Mouse (Mus musculus) neural tube, embryonic 15.5 days (tissue): ENCODE results near the gene Ccsap. TPM values are rescaled to one million over a fixed set of nuclear protein-coding genes. Genes with fewer than 3 reads are reported as not detected.

Source experiments
- ATAC-seq: fragments of 200-750 bp; cut with Nextera tagmentation; 2 replicates; pipeline ENCODE4 v1.8.0; 2017; ENCODE audit warnings: mild to moderate bottlenecking, moderate TSS enrichment, moderate library complexity; ENCODE audit not compliant: low FRiP score
- H3K27ac ChIP-seq: fragments of 300-500 bp; sonication (generic); replicated peaks from 2 replicates; pipeline ENCODE4 v1.5.1; 2015; ENCODE audit warnings: mild to moderate bottlenecking, inconsistent platforms
- H3K27me3 ChIP-seq: fragments of 300-500 bp; sonication (generic); replicated peaks from 2 replicates; pipeline ENCODE4 v1.6.1; 2015; ENCODE audit warnings: inconsistent platforms
- H3K36me3 ChIP-seq: fragments of 300-500 bp; sonication (generic); 2 replicates; pipeline ENCODE4 v1.6.1; 2015; ENCODE audit warnings: inconsistent platforms
- H3K4me1 ChIP-seq: fragments of 300-500 bp; sonication (generic); 2 replicates; pipeline ENCODE4 v1.6.1; 2015; ENCODE audit warnings: inconsistent platforms
- H3K4me2 ChIP-seq: fragments of 300-500 bp; sonication (generic); 2 replicates; pipeline ENCODE4 v1.6.1; 2015; ENCODE audit warnings: inconsistent platforms, mild to moderate bottlenecking, moderate library complexity
- H3K4me3 ChIP-seq: fragments of 300-500 bp; sonication (generic); replicated peaks from 2 replicates; pipeline ENCODE4 v1.5.1; 2015; ENCODE audit warnings: mild to moderate bottlenecking, inconsistent platforms
- H3K9ac ChIP-seq: fragments of 300-500 bp; sonication (generic); replicated peaks from 2 replicates; pipeline ENCODE4 v1.6.1; 2015; ENCODE audit warnings: mild to moderate bottlenecking, inconsistent platforms
- H3K9me3 ChIP-seq: fragments of 300-500 bp; sonication (generic); replicated peaks from 2 replicates; pipeline ENCODE4 v1.6.1; 2016; ENCODE audit warnings: inconsistent platforms
- WGBS: fragments of 180-500 bp; shearing (Covaris S2); methylation state at CpG from one replicate; pipeline ENCODE4 v1.1.7; 2015; ENCODE audit warnings: mixed read lengths; 5-methylcytosine and 5-hydroxymethylcytosine counted together
- polyA plus RNA-seq: library from polyadenylated mRNA; unstranded; fragments of >200 nt; fragmentation: Nextera tagmentation; extraction: Ambion mirVana; gene quantifications from 2 replicates; pipeline ENCODE4 v1.2.1, GENCODE M21; 2015

The Ccsap gene
- polyA plus RNA-seq: 4.2 and 4.8 TPM in 2 replicates

DNA sequence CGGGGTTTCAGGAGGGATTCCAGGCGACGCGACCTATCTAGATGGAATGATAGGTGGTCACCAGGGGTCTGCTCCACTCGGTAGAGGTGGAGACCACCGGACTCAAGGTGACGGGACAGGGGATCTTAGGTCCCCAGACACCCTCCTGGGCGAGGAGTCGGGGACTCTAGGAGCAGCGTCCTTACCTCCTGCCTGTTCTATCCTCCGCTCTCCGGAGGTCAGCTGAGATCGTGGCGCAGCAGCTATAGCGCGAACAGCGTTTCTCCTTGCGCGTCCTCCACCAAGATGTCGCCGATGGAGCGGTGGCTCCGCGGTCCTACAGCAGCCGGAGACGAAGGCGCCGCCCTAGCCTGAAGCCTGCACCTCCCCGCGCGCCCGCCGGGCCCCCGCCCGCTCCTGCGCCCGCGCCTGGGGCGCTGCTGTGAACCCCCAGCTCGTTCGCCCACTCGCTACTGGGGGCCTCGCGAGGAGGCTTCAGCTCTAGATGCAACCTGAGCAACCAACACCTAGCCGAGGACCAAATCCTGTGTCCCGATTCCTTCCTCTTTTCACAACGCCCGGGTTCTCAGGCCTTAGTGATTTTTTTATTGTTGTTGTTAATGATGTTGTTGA, at the start of gene Ccsap:
Gene Ccsap (minus strand): TSS at position 562 of the 612 bp plus-strand sequence.
- Histone ChIP-seq H3K4me3 (peak within 1 kb of the TSS; percentile 89), H3K4me2 (peak within 1 kb of the TSS; percentile 88), H3K9ac (peak within 1 kb of the TSS; percentile 75), H3K27ac (peak within 1 kb of the TSS; percentile 84), H3K4me1 (peaks cover 23% of the 10 kb centered on the region), H3K36me3 (no peaks in the 10 kb centered on the region), H3K9me3 (no peaks in the 10 kb centered on the region), H3K27me3 (peaks cover 26% of the 10 kb centered on the region)
- WGBS: 1% methylated on average over 48 of the region's 48 CpGs
- peak; percentile 72 for ATAC-seq

DNA sequence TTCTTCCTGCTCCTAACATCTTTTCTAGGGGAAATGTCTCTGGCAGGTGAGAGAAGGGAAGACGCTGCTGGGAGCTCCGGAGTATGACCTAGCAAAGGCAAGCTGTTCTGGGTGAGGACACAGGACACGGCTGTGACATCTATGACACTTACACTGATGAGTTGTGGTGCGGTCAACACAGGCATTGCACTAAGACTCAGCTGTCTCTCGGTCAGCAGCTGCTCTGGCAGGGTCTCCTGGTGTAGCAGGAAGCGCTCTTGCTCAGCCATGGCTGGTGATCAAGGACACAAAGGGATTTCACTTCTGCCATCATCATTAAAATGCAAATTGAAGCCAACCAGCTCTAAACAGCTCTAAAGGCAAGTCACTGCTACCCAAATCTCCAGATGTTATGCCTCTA, 47.6 kb upstream of the Ccsap start:
- Histone ChIP-seq H3K4me1 (no peaks in the 10 kb centered on the region), H3K27ac (no peak overlapping the region), H3K9ac (no peak overlapping the region), H3K4me2 (no peak overlapping the region), H3K4me3 (no peak overlapping the region), H3K27me3 (no peaks in the 10 kb centered on the region), H3K9me3 (no peaks in the 10 kb centered on the region), H3K36me3 (peaks cover 85% of the 10 kb centered on the region)
- ATAC-seq: no peak
- WGBS: 83% methylated on average over 6 of the region's 6 CpGs

GRCm38 (mm10) chr8:123902653-123903052, 42.6 kb upstream of the Ccsap start:
- no peak for ATAC-seq
- 86% methylated on average over 7 of the region's 7 CpGs for WGBS
- Histone ChIP-seq H3K4me3 (no peak overlapping the region), H3K4me1 (no peaks in the 10 kb centered on the region), H3K9me3 (no peaks in the 10 kb centered on the region), H3K27me3 (0 out of 2 replicates have a peak, but pooled peaks cover under 1% of the 10 kb centered on the region), H3K9ac (no peak overlapping the region), H3K4me2 (no peak overlapping the region), H3K36me3 (peaks cover 66% of the 10 kb centered on the region), H3K27ac (no peak overlapping the region)

GRCm38 (mm10) chr8:123899366-123899765, 39.4 kb upstream of the Ccsap start:
- Histone ChIP-seq H3K36me3 (peaks cover 40% of the 10 kb centered on the region), H3K27me3 (peaks cover 23% of the 10 kb centered on the region), H3K9me3 (no peaks in the 10 kb centered on the region), H3K9ac (no peak overlapping the region), H3K4me2 (no peak overlapping the region), H3K27ac (no peak overlapping the region), H3K4me1 (no peaks in the 10 kb centered on the region), H3K4me3 (no peak overlapping the region)
- no peak for ATAC-seq
- 90% methylated on average over 7 of the region's 7 CpGs for WGBS

GRCm38 (mm10) chr8:123898576-123898975, 38.6 kb upstream of the Ccsap start:
- H3K9me3 ChIP-seq: no peaks in the 10 kb centered on the region
- H3K4me1 ChIP-seq: no peaks in the 10 kb centered on the region
- H3K9ac ChIP-seq: no peak overlapping the region
- H3K27me3 ChIP-seq: peaks cover 31% of the 10 kb centered on the region
- no peak overlapping the region for H3K4me2 ChIP-seq
- no peak overlapping the region for H3K27ac ChIP-seq
- WGBS: 91% methylated on average over 5 of the region's 5 CpGs
- no peak overlapping the region for H3K4me3 ChIP-seq
- no peak for ATAC-seq
- H3K36me3 ChIP-seq: peaks cover 32% of the 10 kb centered on the region

- Histone ChIP-seq H3K27ac (no peak overlapping the region), H3K9ac (no peak overlapping the region), H3K4me3 (no peak overlapping the region), H3K27me3 (peaks cover 43% of the 10 kb centered on the region), H3K4me1 (peaks cover 12% of the 10 kb centered on the region), H3K9me3 (no peaks in the 10 kb centered on the region), H3K36me3 (peaks cover 16% of the 10 kb centered on the region), H3K4me2 (no peak overlapping the region)
- WGBS: 59% methylated on average over 10 of the region's 10 CpGs
- ATAC-seq: no peak
Observed at GRCm38 (mm10) chr8:123896774-123897173, 36.8 kb upstream of the Ccsap start.

DNA sequence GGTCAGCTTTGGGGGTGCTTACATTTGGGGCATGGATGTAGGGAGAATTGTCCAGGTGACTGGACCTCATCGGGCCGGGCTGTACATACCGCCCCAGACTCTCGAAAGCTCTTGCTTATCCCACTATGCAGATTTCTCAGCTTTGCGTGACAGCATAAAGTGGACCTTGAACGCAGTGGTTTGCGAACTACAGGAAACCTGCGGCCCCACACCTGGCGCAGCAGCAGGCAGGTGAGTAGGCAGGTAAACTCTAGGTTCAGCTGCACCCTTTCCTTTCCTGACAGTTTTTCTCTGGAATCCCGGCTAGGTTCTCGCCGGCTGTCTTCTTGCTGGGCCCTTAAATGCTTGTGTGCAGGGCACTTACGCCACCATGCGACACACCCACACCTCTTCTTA, 36.4 kb upstream of the Ccsap start:
- peaks cover 16% of the 10 kb centered on the region for H3K4me1 ChIP-seq
- H3K4me3 ChIP-seq: no peak overlapping the region
- H3K4me2 ChIP-seq: no peak overlapping the region
- H3K36me3 ChIP-seq: peaks cover 12% of the 10 kb centered on the region
- peaks cover 43% of the 10 kb centered on the region for H3K27me3 ChIP-seq
- no peak overlapping the region for H3K9ac ChIP-seq
- H3K9me3 ChIP-seq: no peaks in the 10 kb centered on the region
- no peak for ATAC-seq
- no peak overlapping the region for H3K27ac ChIP-seq
- 64% methylated on average over 14 of the region's 14 CpGs for WGBS

DNA sequence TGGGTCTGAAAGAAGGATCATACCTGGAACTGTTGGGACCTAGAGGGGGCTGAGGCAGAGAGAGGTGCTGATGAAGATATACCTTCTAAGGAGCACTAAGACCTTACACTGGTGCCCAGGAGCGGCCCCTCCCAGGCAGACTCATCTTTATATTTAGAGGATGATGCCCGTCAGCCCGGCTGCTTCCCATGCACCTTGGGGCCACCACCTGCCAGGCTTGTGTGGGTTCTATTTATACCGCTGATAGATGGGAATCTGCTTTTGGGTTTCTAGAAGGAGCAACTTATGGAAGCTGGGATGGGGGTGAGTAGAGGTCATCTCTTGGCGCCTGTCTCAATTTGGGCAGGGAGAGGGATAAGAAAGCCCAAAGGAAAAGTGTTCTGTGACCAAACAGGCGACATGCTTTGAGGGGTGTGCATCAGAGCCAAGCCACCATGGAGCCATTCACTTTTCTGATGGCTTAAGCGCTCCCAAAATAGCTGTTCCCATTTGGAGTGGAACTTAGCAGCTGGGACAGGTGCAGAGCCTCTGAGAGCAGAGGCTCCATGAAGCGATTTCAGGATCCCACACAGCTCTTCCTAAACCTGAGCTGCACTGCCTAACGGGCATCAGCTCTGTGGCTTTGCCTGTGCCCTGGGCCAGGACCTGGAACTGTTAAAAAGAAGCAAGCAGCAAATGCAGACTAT, 35.8 kb upstream of the Ccsap start:
- ATAC-seq: no peak
- H3K27me3 ChIP-seq: peaks cover 47% of the 10 kb centered on the region
- no peak overlapping the region for H3K4me2 ChIP-seq
- H3K9ac ChIP-seq: no peak overlapping the region
- H3K9me3 ChIP-seq: no peaks in the 10 kb centered on the region
- H3K4me1 ChIP-seq: peaks cover 20% of the 10 kb centered on the region
- peaks cover 10% of the 10 kb centered on the region for H3K36me3 ChIP-seq
- H3K27ac ChIP-seq: no peak overlapping the region
- H3K4me3 ChIP-seq: no peak overlapping the region
- WGBS: 76% methylated on average over 9 of the region's 9 CpGs

- H3K4me2 ChIP-seq: no peak overlapping the region
- ATAC-seq: no peak
- H3K27ac ChIP-seq: no peak overlapping the region
- H3K9ac ChIP-seq: no peak overlapping the region
- H3K36me3 ChIP-seq: peaks cover 6% of the 10 kb centered on the region; the same call in 1 of the 2 replicates
- H3K27me3 ChIP-seq: peaks cover 53% of the 10 kb centered on the region
- H3K9me3 ChIP-seq: no peaks in the 10 kb centered on the region
- H3K4me1 ChIP-seq: peaks cover 20% of the 10 kb centered on the region
- no peak overlapping the region for H3K4me3 ChIP-seq
- 86% methylated on average over 4 of the region's 4 CpGs for WGBS
Observed at GRCm38 (mm10) chr8:123895230-123895629, 35.2 kb upstream of the Ccsap start.

DNA sequence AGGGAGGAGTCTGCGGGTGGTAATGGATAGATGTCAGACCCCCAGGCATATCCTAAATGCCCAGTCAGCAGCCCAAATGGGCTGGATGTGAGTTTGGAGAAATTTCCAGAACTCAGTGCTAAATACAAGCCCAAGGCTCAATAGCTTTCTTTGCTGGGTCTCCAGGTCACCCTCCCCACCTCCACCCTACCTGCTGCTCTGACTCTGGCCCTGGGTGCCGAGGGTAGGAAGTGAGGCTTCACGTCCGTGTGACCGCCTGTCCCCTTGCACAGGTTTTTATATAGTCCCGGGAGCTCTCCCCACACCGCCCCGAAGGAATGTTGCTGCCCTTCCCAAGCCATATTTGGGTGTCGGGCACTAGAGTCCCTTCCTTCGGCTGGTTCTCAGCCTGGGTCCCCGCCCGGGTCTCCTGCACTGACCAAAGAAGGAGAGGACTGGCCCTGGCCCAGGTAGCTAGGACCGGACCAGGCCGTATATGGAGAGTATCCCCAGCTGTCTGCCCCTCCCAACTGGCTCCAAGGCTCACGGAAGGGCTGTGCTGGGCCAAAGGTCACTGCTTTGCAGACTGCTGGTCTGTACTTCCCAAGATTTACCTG, 34.6 kb upstream of the Ccsap start, which contains the start of gene Acta1:
Gene Acta1 (minus strand): TSS at position 250 of the 596 bp plus-strand sequence.
- H3K27ac ChIP-seq: no peak within 1 kb of the TSS
- H3K36me3 ChIP-seq: peaks cover 4% of the 10 kb centered on the region; the same call in 1 of the 2 replicates
- H3K9me3 ChIP-seq: no peaks in the 10 kb centered on the region
- ATAC-seq: no peak
- H3K4me3 ChIP-seq: no peak within 1 kb of the TSS
- peaks cover 20% of the 10 kb centered on the region for H3K4me1 ChIP-seq
- no peak within 1 kb of the TSS for H3K4me2 ChIP-seq
- WGBS: 21% methylated on average over 13 of the region's 15 CpGs
- no peak within 1 kb of the TSS for H3K9ac ChIP-seq
- H3K27me3 ChIP-seq: peaks cover 59% of the 10 kb centered on the region

DNA sequence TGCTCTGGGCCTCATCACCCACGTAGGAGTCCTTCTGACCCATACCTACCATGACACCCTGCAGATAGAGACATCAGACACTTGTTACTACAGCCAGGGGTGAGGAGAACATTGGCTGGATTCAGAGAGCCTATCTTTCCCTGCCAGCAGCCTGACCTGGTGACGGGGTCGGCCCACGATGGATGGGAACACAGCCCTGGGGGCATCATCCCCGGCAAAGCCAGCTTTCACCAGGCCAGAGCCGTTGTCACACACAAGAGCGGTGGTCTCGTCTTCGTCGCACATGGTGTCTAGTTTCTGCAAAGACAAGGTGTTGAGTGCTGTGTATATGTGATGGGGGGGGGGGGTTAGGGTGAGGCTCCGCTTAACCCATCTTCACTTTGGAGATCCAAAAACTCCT, 33.4 kb upstream of the Ccsap start:
- Histone ChIP-seq H3K4me1 (peaks cover 20% of the 10 kb centered on the region), H3K4me3 (no peak overlapping the region), H3K27me3 (peaks cover 67% of the 10 kb centered on the region), H3K4me2 (no peak overlapping the region), H3K36me3 (no peaks in the 10 kb centered on the region), H3K9ac (no peak overlapping the region), H3K27ac (no peak overlapping the region), H3K9me3 (no peaks in the 10 kb centered on the region)
- no peak for ATAC-seq
- WGBS: 83% methylated on average over 11 of the region's 11 CpGs
